In the genomic region with DNA sequence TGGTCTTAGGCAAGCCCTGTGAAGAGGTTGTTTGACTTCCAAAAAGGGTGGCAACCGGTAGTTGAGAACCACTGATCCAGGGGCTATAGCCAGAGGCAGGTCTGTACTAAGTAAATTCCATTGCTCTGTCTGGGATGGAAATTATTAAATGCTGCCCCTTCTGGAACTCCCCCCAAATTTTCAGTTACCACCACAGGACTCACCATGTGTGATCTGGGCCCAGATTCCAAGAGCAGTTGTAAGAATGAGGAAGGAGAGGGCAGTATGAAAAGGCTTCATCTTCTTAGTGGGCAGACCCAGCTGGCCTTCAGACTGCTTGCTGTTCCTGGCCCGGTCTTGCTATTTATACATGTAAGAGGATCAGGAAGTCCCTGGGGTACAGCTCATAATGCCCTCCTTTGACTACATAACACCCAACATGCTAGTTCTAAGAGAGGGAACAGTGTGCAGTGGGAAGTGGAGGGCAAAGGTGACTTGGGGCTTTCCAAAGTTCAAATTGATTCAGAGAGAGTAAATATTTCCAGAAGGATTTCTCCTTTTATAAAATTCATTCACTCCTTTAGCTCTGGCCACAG, we compare ENCODE assay signal across 14 mouse cellular contexts. TPM values are rescaled to one million over a fixed set of nuclear protein-coding genes. Genes with fewer than 3 reads are reported as not detected.
DNase-seq lines count a peak whose midpoint lies in the region; ATAC-seq and TF ChIP-seq lines count a peak whose summit lies in the region.
"Had no signal": no experiment of that assay in that cellular context is flagged by ENCODE, and none has a peak within 500 bp of the region (broad histone marks: within the 10 kb centered on the region; RNA-seq: fewer than 3 reads in every experiment).

A gene (minus strand): TSS at position 451 of the 575 bp plus-strand sequence.

- no peak for TF ChIP-seq EP300 in heart, adult 2 months (IDR thresholded peaks at IDR 0.05; ENCODE audit: insufficient read depth, low read depth, low read length)

- H3K36me3 ChIP-seq in heart, adult 2 months (ENCODE audit: control insufficient read depth, insufficient read depth, low read length): no peaks in the 10 kb centered on the region
- no peaks in the 10 kb centered on the region for H3K36me3 ChIP-seq in C2C12 (ENCODE audit: control insufficient read depth, insufficient read depth)
- H3K36me3 ChIP-seq: limb, embryonic 13.5 days had no signal

- H3K79me2 ChIP-seq in heart, adult 2 months (replicated peaks; ENCODE audit: control insufficient read depth, insufficient read depth, low read length): no peaks in the 10 kb centered on the region
- no peaks in the 10 kb centered on the region for H3K79me2 ChIP-seq in C2C12 (ENCODE audit: control insufficient read depth, insufficient read depth)

- no peaks in the 10 kb centered on the region for H3K79me3 ChIP-seq in C2C12 (ENCODE audit: low read depth)

- peak; percentile 52 for ATAC-seq in megakaryocyte progenitor cell, adult 5-6 weeks (replicated peaks; ENCODE audit: poor library complexity)
- ATAC-seq: activated CD4-positive, CD25-positive, alpha-beta regulatory T cell, adult 4 months; midbrain, embryonic 16.5 days had no signal

- TF ChIP-seq CTCF in heart, adult 2 months (IDR thresholded peaks at IDR 0.05): no peak
- no peak for TF ChIP-seq CTCF in C2C12 (IDR thresholded peaks at IDR 0.05; ENCODE audit: control insufficient read depth, insufficient read depth, insufficient read length)
- no peak for TF ChIP-seq CTCF in embryonic fibroblast, embryonic 13.5 days (IDR thresholded peaks at IDR 0.05; ENCODE audit: borderline replicate concordance, insufficient read depth, low read length)

- no peaks in the 10 kb centered on the region for H3K27me3 ChIP-seq in heart, adult 2 months (ENCODE audit: control insufficient read depth, insufficient read depth, low read length)
- H3K27me3 ChIP-seq in C2C12 (ENCODE audit: control insufficient read depth, insufficient read depth, insufficient read length): no peaks in the 10 kb centered on the region
- H3K27me3 ChIP-seq: limb, embryonic 13.5 days had no signal

- peak in 1 of 2 experiments; percentile 43 for DNase-seq in heart, adult 2 months
- no peak for DNase-seq in heart, postnatal 14 days
- no peak for DNase-seq in spleen, postnatal 14 days (ENCODE audit: low spot score in 2 of 2)
- no peak for DNase-seq in spleen, postnatal 10 days (ENCODE audit: low spot score in 2 of 2)
- DNase-seq in gastrocnemius, postnatal 4 days (ENCODE audit: low spot score in 2 of 2): no peak
- DNase-seq: cerebellum, adult 8-10 months; kidney, postnatal 36 days; retina, postnatal 1 day had no signal

- 64% methylated on average over 2 of the region's 2 CpGs for WGBS in heart, adult 2 months

- H3K4me1 ChIP-seq in heart, adult 2 months (ENCODE audit: control insufficient read depth, insufficient read depth, low read length): no peaks in the 10 kb centered on the region; the same call in 1 of the 2 replicates
- H3K4me1 ChIP-seq in embryonic fibroblast, embryonic 13.5 days (ENCODE audit: control insufficient read depth, insufficient read depth, low read length): peaks cover 16% of the 10 kb centered on the region; the same call in 1 of the 2 replicates
- H3K4me1 ChIP-seq: limb, embryonic 13.5 days had no signal

- intact Hi-C loops in heart, adult 2 months (cut with DNase I): no loop called here
- intact Hi-C loops in heart, postnatal 14 days (cut with DNase I): no loop called here

- H3ac ChIP-seq in C2C12 (ENCODE audit: control insufficient read depth, insufficient read length, low read depth): no peak within 1 kb of the TSS

- H3K9ac ChIP-seq in heart, adult 2 months (ENCODE audit: low read depth, low read length): no peak within 1 kb of the TSS
- H3K9ac ChIP-seq: limb, embryonic 13.5 days had no signal

- no peak within 1 kb of the TSS for H3K27ac ChIP-seq in heart, adult 2 months
- peak within 1 kb of the TSS; percentile 92 for H3K27ac ChIP-seq in embryonic fibroblast, embryonic 13.5 days (ENCODE audit: insufficient read depth, low read length)
- H3K27ac ChIP-seq: limb, embryonic 13.5 days had no signal

- 0 out of 2 replicates have a peak, but pooled peaks have one; percentile 32 for TF ChIP-seq POLR2A in heart, adult 2 months (IDR thresholded peaks at IDR 0.05; ENCODE audit: insufficient read depth, low read depth, low read length)
- TF ChIP-seq POLR2A in embryonic fibroblast, embryonic 13.5 days (IDR thresholded peaks at IDR 0.05; ENCODE audit: low read depth, low read length): no peak

- no peak within 1 kb of the TSS for H3K4me3 ChIP-seq in heart, adult 2 months
- H3K4me3 ChIP-seq in C2C12 (ENCODE audit: insufficient read depth, poor library complexity, severe bottlenecking): no peak within 1 kb of the TSS
- H3K4me3 ChIP-seq in embryonic fibroblast, embryonic 13.5 days (ENCODE audit: insufficient read depth, low read length): no peak within 1 kb of the TSS
- H3K4me3 ChIP-seq: limb, embryonic 13.5 days had no signal

TF ChIP-seq in C2C12, 6 proteins besides CTCF, POLR2A, EP300 and RAD21:
- TF ChIP-seq CEBPB (IDR thresholded peaks at IDR 0.05; ENCODE audit: low read depth): peak; percentile 39
- TF ChIP-seq FOSL1 (IDR thresholded peaks at IDR 0.05; ENCODE audit: insufficient read depth, low read length, poor library complexity, severe bottlenecking): no peak
- TF ChIP-seq USF1 (IDR thresholded peaks at IDR 0.05; ENCODE audit: low read depth): no peak
- TF ChIP-seq MAX (IDR thresholded peaks at IDR 0.05): no peak

RNA-seq across cellular contexts. Expression of the gene that starts here (rescaled TPM):
- 10 to 100 TPM; 12.6 to 13.7 TPM for total RNA-seq in heart, adult 2 months (2021)
- polyA plus RNA-seq in heart, adult 2 months (2012; rRNA removed): 4.3 and 6.7 TPM in 2 replicates
- total RNA-seq in heart, postnatal 14 days (2021): 1 to 10 TPM; 7.9 to 8.9 TPM
- polyA plus RNA-seq in C2C12 (2012; fragmentation: generic; extraction: Trizol): 2.5 TPM
- polyA plus RNA-seq in embryonic fibroblast, embryonic 13.5 days (2011; ENCODE audit: insufficient read length, low read depth, missing spikeins): 1.1 and 3.4 TPM in 2 replicates
- 149 and 197 TPM in 2 replicates for total RNA-seq in megakaryocyte progenitor cell, adult 5-6 weeks (2015)
- total RNA-seq in megakaryocyte progenitor cell, adult 5-6 weeks (2017): 97.7 and 108 TPM in 2 replicates
- 1 to 10 TPM; 4.0 to 4.9 TPM for total RNA-seq in gastrocnemius, postnatal 4 days (2021)

Comparison
In these comparisons a context has a peak if more than half of its experiments do, and no peak if none do; other contexts are left out.
1. RNA of the gene that starts here (total RNA-seq): 97.7 to 197 TPM in megakaryocyte progenitor cell, adult 5-6 weeks; 12.6 to 13.7 TPM in heart, adult 2 months, 7.9 to 8.9 TPM in heart, postnatal 14 days and 4.0 to 4.9 TPM in gastrocnemius, postnatal 4 days; every median in the first group is over 4 times any median in the second.